Mouse (Mus musculus): Measurements from ENCODE around the gene Enox2. TPM values are rescaled to one million over a fixed set of nuclear protein-coding genes. Genes with fewer than 3 reads are reported as not detected.

The Enox2 gene
- 4.2 and 5.1 TPM in 2 replicates for polyA plus RNA-seq (2015; fragmentation: Nextera tagmentation; extraction: Ambion mirVana)

GRCm38 (mm10) chrX:49287700-49288563 is at the start of gene Enox2:
TSS of gene Enox2 (minus strand) at chrX:49288259.

Other genes with a start within 250 kb of the Enox2 start
- 803 and 891 TPM in 2 replicates for gene Arhgap36, start 175.7 kb upstream of the Enox2 start, polyA plus RNA-seq (2015; fragmentation: Nextera tagmentation; extraction: Ambion mirVana)

All from skeletal muscle tissue, postnatal 0 days (tissue).